Mouse (Mus musculus): ENCODE results near the gene March7.

- TF ChIP-seq CTCF (IDR thresholded peaks at IDR 0.05; ENCODE audit: low read depth, low read length) (no peak), POLR2A (IDR thresholded peaks at IDR 0.05; ENCODE audit: borderline replicate concordance, low read depth, low read length) (no peak)
Measured at GRCm38 (mm10) chr2:60282625-60283024, 72.9 kb downstream of the March7 start.

All from bone marrow macrophage, adult 2 months (primary cell).